Mouse (Mus musculus) embryonic facial prominence, embryonic 15.5 days (tissue): ENCODE measurements around the gene Atp11c. TPM values are rescaled to one million over a fixed set of nuclear protein-coding genes. Genes with fewer than 3 reads are reported as not detected.

Source experiments
- ATAC-seq: fragments of 200-750 bp; cut with Nextera tagmentation; 2 replicates; pipeline ENCODE4 v1.8.0; 2017; ENCODE audit warnings: low read depth, moderate TSS enrichment; ENCODE audit not compliant: insufficient number of reproducible peaks, low FRiP score, low TSS enrichment
- H3K27ac ChIP-seq: fragments of 300-500 bp; sonication (generic); replicated peaks from 2 replicates; pipeline ENCODE4 v1.5.1; 2015; ENCODE audit warnings: mild to moderate bottlenecking, inconsistent platforms
- H3K27me3 ChIP-seq: fragments of 300-500 bp; sonication (generic); 2 replicates; pipeline ENCODE4 v1.6.1; 2015; ENCODE audit warnings: inconsistent platforms
- H3K36me3 ChIP-seq: fragments of 300-500 bp; sonication (generic); 2 replicates; pipeline ENCODE4 v1.6.1; 2015; ENCODE audit warnings: mild to moderate bottlenecking, inconsistent platforms
- H3K4me1 ChIP-seq: fragments of 300-500 bp; sonication (generic); 2 replicates; pipeline ENCODE4 v1.6.1; 2015; ENCODE audit warnings: inconsistent platforms
- H3K4me2 ChIP-seq: fragments of 300-500 bp; sonication (generic); replicated peaks from 2 replicates; pipeline ENCODE4 v1.6.1; 2015; ENCODE audit warnings: mild to moderate bottlenecking, inconsistent platforms
- H3K4me3 ChIP-seq: fragments of 300-500 bp; sonication (generic); replicated peaks from 2 replicates; pipeline ENCODE4 v1.5.1; 2015; ENCODE audit warnings: mild to moderate bottlenecking, inconsistent platforms
- H3K9ac ChIP-seq: fragments of 300-500 bp; sonication (generic); 2 replicates; pipeline ENCODE4 v1.6.1; 2015; ENCODE audit warnings: inconsistent platforms
- H3K9me3 ChIP-seq: fragments of 300-500 bp; sonication (generic); replicated peaks from 2 replicates; pipeline ENCODE4 v1.6.1; 2016; ENCODE audit warnings: inconsistent platforms
- WGBS: fragments of 180-500 bp; shearing (Covaris S2); methylation state at CpG from one replicate; pipeline ENCODE4 v1.1.7; 2015; 5-methylcytosine and 5-hydroxymethylcytosine counted together
- microRNA counts: library from miRNA; unstranded; fragments of <30 nt; microRNA quantifications from one replicate; lab custom pipeline; 2016
- microRNA-seq: library from miRNA; unstranded; fragments of <30 nt; microRNA quantifications from one replicate; pipeline ENCODE4, GENCODE M21; 2016; ENCODE audit warnings: borderline number of aligned reads
- polyA plus RNA-seq: library from polyadenylated mRNA; unstranded; fragments of >200 nt; fragmentation: Nextera tagmentation; extraction: Ambion mirVana; gene quantifications from 2 replicates; pipeline ENCODE4 v1.2.1, GENCODE M21; 2015

The Atp11c gene
- polyA plus RNA-seq, 1 experiment from 2014 or later = 6.3 TPM

GRCm38 (mm10) chrX:60178744-60179458, 413.6 kb downstream of the Atp11c start, which contains the start of gene Mcf2:
Mcf2 (minus strand) TSS chrX:60179089.
- 11% methylated on average over 28 of the region's 28 CpGs for WGBS
- no peak for ATAC-seq
- Histone ChIP-seq H3K4me1 (no peaks in the 10 kb centered on the region), H3K9ac (no peak within 1 kb of the TSS), H3K4me3 (peak within 1 kb of the TSS; percentile 27), H3K9me3 (no peaks in the 10 kb centered on the region), H3K27ac (no peak within 1 kb of the TSS), H3K27me3 (peaks cover 18% of the 10 kb centered on the region), H3K36me3 (no peaks in the 10 kb centered on the region), H3K4me2 (peak within 1 kb of the TSS; percentile 59)

DNA sequence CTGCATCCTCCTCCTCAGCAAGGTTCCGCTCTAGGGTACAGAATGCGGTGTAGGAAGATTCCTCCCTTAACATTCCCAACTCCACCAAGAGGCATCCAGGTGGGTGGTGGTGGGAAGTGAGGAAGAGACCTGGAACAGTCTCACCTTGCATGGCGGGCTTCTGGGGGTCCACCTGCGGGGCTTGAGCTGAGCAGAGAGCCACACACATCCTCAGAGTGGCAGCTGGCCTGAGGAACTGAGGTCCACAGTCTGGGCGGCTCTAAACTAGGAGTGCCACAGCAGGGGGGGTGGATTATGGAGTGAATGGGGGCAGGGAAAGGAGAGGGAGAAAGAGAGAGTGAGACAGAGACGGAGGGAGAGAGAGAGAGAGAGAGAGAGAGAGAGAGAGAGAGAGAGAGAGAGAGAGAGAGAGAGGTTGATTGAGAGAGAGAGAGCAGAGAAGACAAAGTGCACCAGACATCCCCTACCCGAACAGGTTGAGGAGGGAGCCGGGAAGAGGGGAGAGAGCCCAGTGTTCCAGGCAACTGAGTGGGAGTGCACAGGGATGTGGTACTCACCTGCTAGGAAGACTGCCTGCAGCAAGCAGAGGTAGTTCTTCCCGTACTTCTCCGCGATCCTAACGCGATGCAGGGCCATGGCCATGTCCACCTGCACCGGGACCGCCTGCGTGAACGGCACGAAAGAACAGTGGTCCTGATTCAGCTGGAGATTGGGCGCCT, 414.3 kb downstream of the Atp11c start:
- Histone ChIP-seq H3K9me3 (no peaks in the 10 kb centered on the region), H3K27me3 (peaks cover 18% of the 10 kb centered on the region), H3K4me1 (no peaks in the 10 kb centered on the region), H3K36me3 (no peaks in the 10 kb centered on the region), H3K27ac (no peak overlapping the region), H3K4me2 (peak overlapping the region; percentile 59), H3K4me3 (peak overlapping the region; percentile 27), H3K9ac (no peak overlapping the region)
- WGBS = 13% methylated on average over 19 of the region's 19 CpGs
- ATAC-seq = no peak

MicroRNA genes within 50 kb of the gene (microRNA counts, 519-probe panel; counts per million panel counts)
- 1,912 counts per million, percentile 33 among the panel's probes with 10 or more counts for microRNA mmu-miR-505 (lab: Ali Mortazavi, UCI)

Small RNA genes within 50 kb of the gene (microRNA-seq; reads per million reads assigned to microRNA genes)
- gene Mir505 = 77.9 reads per million, percentile 51 among the genes with 10 or more reads in this experiment

Other genes with a start within 250 kb of the Atp11c start
- not detected in 2 replicates for gene Gm7073, start 53.4 kb downstream of the Atp11c start, polyA plus RNA-seq